Mouse (Mus musculus): Measurements from ENCODE around the gene Fgfr2. TPM values are rescaled to one million over a fixed set of nuclear protein-coding genes. Genes with fewer than 3 reads are reported as not detected.

Fgfr2 gene
- total RNA-seq, 2 experiments from 2014 or later = 190 to 480 TPM

GRCm38 (mm10) chr7:132409890-132410289 is 713.3 kb downstream of the Fgfr2 start:
- no peak for DNase-seq

GRCm38 (mm10) chr7:132402377-132403084 is 720.6 kb downstream of the Fgfr2 start:
- no peak for DNase-seq

- DNase-seq = no peak
These were observed 724.7 kb downstream of the Fgfr2 start for GRCm38 (mm10) chr7:132398487-132398886.

- DNase-seq = no peak
These were observed 726.4 kb downstream of the Fgfr2 start for GRCm38 (mm10) chr7:132396661-132397322.

DNA sequence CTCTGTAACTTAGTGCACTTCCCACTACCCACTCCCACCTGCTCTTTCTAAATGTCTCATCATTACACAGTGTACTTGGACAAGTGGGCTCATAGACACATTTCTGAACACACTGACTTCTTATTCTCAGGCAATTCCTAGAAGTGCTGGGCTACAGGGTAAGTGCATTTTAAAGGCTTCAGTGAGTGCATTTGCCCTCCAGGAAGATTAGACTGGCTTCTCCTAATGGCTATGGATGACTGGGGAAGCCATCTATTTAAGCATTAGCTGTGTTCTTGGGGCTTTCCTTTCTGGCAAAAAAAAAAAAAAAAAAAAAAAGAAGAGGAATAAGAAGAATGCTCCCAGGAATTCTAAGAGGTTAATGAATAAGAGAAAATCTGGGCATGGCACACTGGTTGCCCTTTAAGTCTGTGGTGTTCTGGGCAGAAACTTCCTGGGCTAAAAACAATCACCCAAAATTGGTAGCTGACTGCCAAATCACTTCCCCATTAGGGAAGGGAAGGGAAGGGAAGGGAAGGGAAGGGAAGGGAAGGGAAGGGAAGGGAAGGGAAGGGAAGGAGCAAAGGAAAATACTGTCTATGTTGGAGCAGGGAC is 729.5 kb downstream of the Fgfr2 start:
- no peak for DNase-seq

DNA sequence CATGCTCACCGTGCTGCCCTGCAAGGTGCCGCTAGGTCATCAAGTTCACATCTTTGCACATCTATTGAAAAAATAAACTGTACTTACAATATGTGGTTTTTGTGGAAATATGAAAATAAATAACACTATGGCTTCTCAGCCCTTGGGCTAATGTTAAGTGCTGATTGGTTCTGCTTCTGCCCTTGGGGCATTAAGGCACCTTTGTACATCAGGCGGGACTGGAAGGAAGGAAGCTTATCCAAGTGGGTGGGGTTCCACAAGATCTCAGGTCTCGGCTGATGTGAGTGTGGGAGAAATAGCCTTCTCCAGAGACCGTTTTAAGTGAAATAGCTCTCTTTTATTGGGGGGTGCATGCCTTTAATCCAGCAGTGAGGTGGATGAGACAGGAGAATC is 730.1 kb downstream of the Fgfr2 start:
- DNase-seq = no peak

DNA sequence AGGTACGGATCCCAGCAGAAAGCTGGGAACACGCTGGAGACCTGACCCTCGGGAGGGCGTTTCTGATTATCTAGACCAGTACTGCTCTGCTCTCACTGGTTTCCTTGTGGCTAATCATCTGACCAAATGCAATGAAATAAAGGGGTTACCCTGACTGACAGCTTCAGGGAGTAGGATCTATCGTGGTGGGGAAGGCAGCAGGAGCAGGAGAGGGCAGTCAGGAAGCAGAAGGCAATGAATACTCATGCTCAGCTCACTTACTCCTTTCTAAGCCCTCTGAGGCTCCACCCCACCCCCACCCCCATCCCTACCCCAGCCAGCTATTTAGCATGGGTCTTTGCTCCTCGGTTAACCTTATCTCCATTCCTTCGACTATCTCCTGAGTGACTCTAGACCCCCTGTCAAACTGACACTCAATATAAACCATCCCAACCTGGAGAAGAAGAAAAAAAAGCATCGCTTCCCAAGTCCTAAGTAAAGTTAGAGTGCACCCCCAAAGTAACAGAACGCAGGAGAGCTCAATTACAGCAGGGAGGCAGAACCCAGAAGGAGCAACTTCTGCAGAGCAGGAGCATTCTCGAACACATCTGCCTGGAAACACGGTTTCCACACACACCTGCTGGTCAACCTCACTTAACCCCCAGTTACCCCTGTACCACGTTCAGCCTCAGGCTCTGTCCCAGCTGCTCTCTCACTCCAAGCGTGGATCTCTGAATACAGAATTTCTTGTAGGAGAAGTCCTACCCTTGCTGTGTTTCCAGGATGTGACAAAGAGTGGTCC is 730.7 kb downstream of the Fgfr2 start:
- no peak for DNase-seq

DNA sequence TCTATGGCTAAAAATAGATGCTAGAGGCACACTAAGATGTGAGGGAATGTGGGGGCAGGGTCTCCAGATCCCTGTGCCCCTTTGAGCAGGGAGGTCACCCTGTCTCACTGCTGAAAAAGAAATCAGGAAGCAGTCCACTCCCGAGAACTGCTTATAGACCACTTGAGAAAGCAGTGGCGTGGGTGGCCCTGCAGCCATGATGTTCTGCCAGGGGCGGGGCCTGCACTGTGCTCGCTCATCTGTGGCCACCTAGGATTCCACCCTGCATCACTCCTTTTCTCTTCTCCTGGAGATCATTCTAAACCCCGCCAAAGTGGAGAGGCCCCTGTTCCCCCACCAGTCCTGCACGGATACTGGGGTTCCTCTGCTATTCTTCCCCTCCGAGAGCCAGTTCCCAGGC is 733.7 kb downstream of the Fgfr2 start:
- DNase-seq = no peak

DNA sequence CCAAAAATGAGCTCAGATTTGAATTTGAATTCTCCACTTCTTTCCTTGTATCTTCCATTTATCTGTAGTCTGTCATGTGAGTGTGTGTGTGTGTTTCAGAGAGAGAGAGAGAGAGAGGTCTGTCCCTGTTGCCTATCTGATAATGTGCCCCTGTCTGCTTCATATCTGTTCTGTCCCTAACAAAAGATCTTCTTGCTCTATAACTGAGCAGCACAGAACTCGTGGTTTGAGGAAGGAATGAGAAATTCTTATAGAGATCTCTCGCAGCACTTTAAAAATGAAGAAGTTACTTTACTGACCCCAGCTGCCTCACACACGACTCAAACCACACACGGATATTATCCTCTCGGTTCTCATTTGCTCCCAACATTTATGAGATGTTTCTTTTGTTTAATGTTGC is 735.6 kb downstream of the Fgfr2 start:
- DNase-seq = no peak

DNA sequence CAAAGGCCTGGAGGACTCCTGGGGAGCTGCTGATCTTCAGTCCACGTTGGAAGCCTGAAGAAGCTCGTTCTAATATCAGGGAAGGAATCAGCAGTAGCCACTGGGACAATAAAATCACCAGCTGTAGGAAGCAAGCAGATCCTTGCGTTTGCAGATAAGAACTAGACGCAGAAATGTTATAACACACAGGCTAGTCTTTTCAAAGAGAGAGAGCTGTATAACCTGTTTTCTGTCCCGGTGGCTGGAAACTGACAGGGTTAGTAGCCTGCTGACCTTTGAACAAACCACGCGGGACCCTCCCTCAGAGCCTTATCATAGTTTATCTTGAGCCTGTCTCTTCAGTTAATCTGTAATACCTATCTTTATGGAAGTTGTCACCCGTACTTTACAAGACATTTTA is 736.8 kb downstream of the Fgfr2 start:
- no peak for DNase-seq

- DNase-seq = no peak
These were observed 737.6 kb downstream of the Fgfr2 start for GRCm38 (mm10) chr7:132385456-132386130.

DNA sequence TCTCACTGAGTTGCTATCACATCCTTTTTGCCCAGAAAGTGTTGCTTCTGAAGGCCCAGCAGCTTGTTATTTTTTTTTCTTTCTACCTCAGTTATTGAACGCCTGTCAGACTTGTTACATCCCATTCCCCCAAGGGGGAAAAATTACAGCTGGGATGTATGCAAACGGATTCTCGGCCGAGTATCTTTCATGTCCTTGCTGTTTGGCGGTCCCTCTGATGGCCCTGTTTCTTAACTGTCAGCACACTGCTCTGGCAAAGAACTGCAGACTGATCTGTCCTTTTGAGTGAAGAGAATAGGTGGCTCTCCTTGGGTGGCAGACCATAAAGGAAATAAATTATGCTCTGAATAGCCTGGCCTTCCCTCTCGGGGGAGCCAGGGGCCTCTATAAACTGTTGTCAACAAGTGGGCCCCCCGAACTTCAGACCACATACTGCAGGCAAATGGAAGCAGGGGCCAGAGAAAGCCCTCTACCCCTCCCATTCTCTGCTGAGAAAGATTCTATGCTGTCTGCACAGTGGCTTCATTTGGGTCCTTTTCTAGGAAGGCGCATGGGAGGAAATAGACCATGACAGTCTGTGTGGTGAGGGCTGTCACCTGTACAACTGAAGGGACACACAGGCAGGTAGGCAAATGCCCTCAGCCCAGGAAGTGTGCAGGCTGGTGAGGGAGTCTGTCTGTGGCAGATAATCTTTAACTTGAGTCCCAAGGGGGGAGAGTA is 738.3 kb downstream of the Fgfr2 start:
- no peak for DNase-seq

DNA sequence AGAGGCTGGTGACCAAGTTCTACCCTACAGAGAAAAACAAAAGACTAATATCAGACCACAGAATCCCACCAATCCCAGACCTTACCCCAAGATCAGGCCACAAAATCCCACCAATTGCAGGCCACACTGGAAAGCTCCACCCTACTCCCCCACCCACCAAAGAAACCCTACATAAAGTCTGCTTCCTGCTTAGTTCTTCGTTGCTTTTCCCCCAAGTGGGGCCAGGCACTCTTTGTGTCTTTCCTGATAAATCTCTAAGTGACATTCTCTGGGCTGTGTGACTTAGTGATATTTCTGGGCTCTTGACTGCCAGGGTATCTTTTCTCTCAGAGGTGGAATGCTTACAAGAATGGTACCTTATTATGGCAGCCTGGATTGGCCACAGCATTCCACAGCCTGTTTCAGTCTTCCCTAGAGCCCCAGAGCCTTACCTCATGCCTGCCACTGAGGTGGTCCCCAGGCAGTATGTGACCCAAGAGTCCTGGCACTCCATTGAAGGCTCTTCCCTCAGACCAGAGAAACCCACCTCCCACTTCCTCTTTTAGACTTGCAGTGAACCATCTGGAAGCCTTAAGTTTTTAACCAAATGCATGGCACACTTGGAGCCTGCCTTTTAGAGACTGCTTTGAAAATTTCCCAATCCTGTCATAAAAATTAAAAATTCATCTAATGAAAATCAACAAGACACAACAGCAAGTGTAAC is 742.4 kb downstream of the Fgfr2 start:
- no peak for DNase-seq

DNA sequence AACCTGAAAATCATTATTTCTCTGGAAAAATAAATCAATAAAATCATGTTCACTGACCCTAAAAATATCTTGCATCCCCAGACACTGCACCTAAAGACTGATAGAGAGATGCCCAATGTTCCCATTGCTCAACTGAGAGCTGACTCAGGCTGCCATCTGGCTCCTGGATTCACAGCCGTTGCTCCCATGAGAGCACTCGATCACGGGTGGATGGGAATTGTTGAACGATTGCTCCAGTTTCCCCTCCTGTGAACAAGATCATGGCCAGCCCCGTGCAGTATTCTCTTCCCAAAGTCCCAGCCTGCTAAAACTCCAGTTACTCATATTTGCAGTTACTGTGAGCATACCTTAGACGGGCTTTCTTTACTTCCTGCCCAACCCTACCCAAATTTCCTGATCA is 745.2 kb downstream of the Fgfr2 start:
- no peak for DNase-seq

- no peak for DNase-seq
These were observed 749.4 kb downstream of the Fgfr2 start for GRCm38 (mm10) chr7:132373594-132374378.

DNA sequence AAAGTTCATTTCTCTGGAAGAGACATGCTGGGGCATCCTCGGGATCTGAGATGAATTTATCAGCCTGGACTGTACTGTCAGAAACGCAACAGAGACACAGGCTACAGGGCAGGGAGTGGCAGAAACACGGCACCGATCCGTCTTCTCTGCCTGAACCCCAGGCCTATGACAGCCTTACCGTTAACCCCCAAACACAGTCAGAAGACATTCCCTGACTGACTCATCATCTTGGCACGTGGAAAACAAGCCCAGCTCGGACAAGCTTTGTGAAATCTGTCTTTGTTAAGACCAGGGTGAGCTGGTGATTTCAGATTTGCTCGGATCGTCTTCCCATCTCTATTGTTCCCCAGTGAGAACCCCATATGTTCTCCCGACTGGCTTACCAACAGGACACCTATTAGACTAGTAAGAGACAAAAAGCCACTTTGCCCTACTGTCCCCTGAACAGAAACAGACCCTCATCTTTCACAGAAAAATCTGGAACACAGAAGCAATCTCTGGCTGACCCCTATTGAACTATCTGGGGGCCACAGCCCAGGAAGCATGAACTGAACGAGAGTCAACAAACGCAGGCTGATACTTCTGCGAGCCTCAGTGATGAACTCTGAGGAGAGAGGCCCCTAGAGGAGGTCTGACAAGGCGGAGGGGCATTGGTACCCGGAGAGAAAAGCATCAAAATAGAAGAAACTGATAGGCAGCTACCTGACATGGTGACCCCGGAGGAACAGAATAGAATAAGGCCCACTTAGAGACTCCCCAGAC is 750.2 kb downstream of the Fgfr2 start:
- DNase-seq = no peak

GRCm38 (mm10) chr7:132371832-132372231 is 751.3 kb downstream of the Fgfr2 start:
- DNase-seq = no peak

DNA sequence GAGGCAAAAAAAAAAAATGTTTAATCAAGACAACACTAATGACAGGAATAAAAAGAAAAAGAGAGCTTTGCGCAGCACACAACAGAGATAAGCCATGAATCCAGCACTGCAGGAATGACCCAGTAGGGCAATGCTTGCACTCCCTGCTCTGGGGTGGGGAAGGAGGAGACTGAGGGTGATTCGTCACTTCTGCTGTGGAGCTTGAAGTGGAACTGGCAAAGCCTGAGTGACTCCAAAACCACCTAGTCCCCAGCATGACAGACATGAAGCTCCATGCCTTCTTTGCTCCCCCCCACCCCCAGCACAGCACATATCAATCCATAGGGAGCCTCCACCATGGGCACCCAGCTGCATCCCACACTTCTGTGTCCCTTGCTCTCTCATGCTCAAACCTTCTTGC is 753.4 kb downstream of the Fgfr2 start:
- no peak for DNase-seq

- DNase-seq = no peak
These were observed 754.3 kb downstream of the Fgfr2 start for GRCm38 (mm10) chr7:132368859-132369258.

Measured in adrenal gland, postnatal 36 days (tissue).